Mouse (Mus musculus) bone marrow, adult 2 months (tissue): ENCODE measurements around the gene Gmppb. TPM values are rescaled to one million over a fixed set of nuclear protein-coding genes. Genes with fewer than 3 reads are reported as not detected.

Experiments
- H3K27ac ChIP-seq: fragments of 200-500 bp; 2 replicates; pipeline ENCODE4 v1.5.1; 2012; ENCODE audit warnings: low read depth, mild to moderate bottlenecking, control low read depth, inconsistent platforms, low read length; ENCODE audit not compliant: control insufficient read depth, poor library complexity, insufficient read depth
- H3K4me1 ChIP-seq: fragments of 200-500 bp; 2 replicates; pipeline ENCODE4 v1.6.1; 2011; ENCODE audit warnings: low read length; ENCODE audit not compliant: control insufficient read depth, insufficient read depth
- H3K4me3 ChIP-seq: fragments of 200-500 bp; replicated peaks from 2 replicates; pipeline ENCODE3; 2011; ENCODE audit warnings: mild to moderate bottlenecking, low read depth, low read length, control low read depth; ENCODE audit not compliant: control insufficient read depth
- CTCF ChIP-seq: fragments of 200-500 bp; IDR thresholded peaks from 2 replicates; pipeline ENCODE4 v1.5.1; 2011; ENCODE audit warnings: low read length, control low read depth; ENCODE audit not compliant: control insufficient read depth, insufficient read depth
- POLR2A ChIP-seq: fragments of 200-500 bp; IDR thresholded peaks from 2 replicates; pipeline ENCODE4 v1.6.1; 2011; ENCODE audit warnings: low read depth, mild to moderate bottlenecking, control low read depth, low read length, borderline replicate concordance; ENCODE audit not compliant: control insufficient read depth
- WGBS: fragments of 180-500 bp; shearing (Covaris S2); methylation state at CpG from one replicate; pipeline ENCODE4 v1.1.7; 2018; 5-methylcytosine and 5-hydroxymethylcytosine counted together
- polyA plus RNA-seq: library from polyadenylated mRNA; stranded (reverse); fragments of >200 nt; gene quantifications from 2 replicates; pipeline ENCODE4 v1.2.4, GENCODE M21; 2011; ENCODE audit warnings: low replicate concordance; ENCODE audit not compliant: missing spikeins, insufficient read depth, insufficient read length

The Gmppb gene
- polyA plus RNA-seq, 1 experiment, result 17.9 TPM

DNA sequence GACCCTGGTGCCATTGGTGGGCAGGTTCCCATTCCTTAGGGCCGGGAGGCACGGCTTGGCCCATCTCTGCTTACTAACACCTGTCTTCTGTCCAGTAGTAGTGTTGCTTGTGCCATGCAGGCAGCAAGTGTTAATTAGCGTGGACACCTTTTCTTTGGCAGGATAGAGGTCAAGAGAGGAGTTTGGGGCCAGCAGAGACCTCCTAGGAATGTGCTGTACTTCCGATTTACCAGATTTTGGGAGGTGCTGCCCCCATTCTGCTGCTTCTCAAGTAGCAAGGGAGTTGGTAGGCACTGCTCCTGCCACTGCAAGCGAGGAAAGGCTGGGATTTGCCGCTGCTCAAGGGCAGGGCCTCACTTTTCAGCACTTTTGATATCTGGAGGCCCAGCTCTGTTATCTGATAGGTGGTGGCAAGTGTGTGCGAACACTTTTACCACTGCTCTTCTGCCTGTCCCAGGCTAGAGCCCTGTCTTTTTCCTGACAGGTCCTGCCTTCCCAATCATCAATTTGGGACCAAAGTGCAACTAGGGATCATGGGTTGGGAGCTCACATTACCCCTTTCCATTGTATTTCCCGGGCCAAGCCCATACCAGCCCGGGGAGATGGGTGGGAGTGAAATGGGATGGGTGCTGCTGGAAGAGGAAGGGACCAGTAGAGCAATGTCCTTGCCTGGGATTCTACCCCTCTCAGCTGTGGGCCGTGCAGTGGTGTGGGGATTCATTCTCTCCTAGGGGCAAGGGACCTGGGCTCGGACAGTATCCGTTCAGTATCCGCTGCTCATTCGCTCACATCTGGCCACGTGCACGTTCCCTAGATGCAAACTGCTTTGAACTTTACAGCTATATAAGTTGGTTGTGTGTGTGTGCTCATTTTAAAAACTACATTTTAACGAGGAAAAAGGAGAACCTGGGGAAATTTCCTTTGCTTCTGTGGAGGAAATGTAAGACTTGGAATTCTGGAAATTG, 1.2 kb upstream of the Gmppb start:
- Histone ChIP-seq H3K27ac (peak overlapping the region; percentile 28), H3K4me3 (peak overlapping the region; percentile 60), H3K4me1 (peaks cover 2% of the 10 kb centered on the region; the same call in 1 of the 2 replicates)
- WGBS, result 54% methylated on average over 17 of the region's 17 CpGs
- TF ChIP-seq POLR2A (no peak), CTCF (no peak)

DNA sequence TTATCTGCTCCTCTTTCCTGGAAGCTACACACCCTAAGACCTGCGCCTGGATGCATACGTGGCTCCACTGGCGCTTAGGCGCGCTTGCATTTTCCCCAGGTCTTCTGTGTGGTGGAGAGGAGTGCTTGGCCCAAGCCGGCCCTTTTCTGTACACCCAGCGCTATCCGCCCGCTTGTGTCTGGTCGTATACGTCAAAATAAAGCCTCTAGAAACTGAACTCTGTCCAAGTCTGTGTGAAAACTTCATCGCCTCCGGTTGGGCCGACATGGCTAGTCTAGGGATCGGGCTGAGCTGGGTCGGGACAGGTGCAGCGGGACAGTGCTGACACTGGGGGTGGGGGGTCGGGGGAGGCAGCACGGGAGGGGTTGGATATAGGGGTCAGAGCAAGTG, 481 bp upstream of the Gmppb start:
- Histone ChIP-seq H3K4me3 (peak overlapping the region; percentile 60), H3K4me1 (peaks cover 5% of the 10 kb centered on the region), H3K27ac (peak overlapping the region; percentile 28)
- WGBS, result 2% methylated on average over 19 of the region's 19 CpGs
- no peak for TF ChIP-seq POLR2A

DNA sequence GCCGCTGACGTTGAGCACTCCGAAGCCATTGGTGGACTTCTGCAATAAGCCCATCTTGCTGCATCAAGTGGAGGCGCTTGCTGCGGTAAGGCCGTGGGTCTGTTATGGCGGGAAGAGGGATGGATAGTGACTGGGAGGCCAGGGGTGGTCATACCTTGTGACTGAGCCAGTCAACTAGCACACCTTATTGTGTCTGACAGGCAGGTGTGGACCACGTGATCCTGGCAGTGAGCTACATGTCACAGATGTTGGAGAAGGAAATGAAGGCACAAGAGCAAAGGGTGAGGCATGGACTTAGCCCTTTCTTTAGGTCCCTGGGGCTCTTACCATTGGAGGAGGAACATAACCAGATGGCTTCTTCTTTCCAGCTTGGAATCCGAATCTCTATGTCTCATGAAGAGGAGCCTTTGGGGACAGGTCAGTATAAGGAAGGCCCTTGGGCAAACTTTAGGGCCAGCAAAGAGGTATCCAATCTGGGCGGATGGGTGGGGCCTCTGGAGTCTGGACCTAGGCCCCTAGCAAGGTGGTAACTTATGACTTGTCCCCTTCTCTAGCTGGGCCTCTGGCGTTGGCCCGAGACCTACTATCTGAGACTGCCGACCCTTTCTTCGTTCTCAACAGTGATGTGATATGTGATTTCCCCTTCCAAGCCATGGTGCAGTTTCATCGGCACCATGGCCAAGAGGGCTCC, 664 bp downstream of the Gmppb start:
- Histone ChIP-seq H3K4me1 (peaks cover 5% of the 10 kb centered on the region), H3K27ac (peak overlapping the region; percentile 63), H3K4me3 (peak overlapping the region; percentile 95)
- WGBS, result 38% methylated on average over 15 of the region's 15 CpGs
- TF ChIP-seq POLR2A, result no peak
- no peak for TF ChIP-seq CTCF

DNA sequence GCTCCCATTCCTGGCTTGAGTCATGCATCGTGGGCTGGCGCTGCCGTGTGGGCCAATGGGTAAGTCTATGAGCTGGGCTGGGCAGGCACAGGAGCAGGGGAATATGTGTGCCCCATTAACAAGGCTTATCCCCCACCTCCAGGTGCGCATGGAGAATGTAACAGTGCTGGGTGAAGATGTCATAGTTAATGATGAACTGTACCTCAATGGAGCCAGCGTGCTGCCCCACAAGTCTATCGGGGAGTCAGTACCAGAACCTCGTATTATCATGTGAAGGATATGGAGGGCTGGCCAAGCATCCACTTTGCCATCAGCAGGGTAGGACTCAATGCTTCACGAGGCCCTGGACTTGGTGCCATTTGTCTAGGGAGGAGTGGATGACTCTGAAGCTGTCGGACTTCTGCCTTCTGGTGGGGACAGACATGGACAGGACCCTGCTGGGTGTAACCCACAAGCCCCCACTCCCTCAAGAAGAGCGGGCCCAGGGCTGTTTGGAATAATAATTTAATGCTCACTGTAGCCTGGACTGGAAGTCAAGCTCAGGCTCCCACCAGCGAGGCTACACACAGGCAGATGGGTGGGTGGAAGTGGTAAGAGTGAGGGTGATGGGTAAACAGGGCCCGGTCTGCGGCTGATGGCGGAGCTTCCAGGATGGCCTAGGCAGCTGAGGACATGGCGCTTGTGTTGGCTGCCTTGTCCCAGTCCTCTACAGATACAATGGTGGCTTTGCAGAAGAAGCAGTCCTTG, 2.3 kb downstream of the Gmppb start:
- Histone ChIP-seq H3K27ac (no peak overlapping the region), H3K4me1 (peaks cover 5% of the 10 kb centered on the region), H3K4me3 (no peak overlapping the region)
- 0 out of 2 replicates have a peak, but pooled peaks have one; percentile 11 for TF ChIP-seq POLR2A
- TF ChIP-seq CTCF, result no peak
- 91% methylated on average over 15 of the region's 15 CpGs for WGBS

DNA sequence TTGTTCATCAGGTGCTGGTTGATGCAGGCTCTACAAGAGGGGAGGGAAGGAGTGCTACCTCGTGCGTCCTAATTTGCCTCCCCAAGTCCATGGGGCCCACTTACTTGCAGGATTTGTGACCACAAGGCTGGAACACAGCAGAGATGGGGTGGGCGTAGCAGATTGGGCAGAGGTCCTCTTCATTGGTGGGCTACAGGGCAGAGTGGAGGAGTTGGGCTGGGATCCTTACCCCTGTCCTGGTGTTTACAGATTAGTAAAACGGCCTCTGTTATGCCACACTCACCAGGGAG, 2.8 kb downstream of the Gmppb start:
- Histone ChIP-seq H3K4me1 (peaks cover 5% of the 10 kb centered on the region), H3K4me3 (no peak overlapping the region), H3K27ac (no peak overlapping the region)
- TF ChIP-seq POLR2A (no peak), CTCF (no peak)
- WGBS, result 81% methylated on average over 4 of the region's 4 CpGs

DNA sequence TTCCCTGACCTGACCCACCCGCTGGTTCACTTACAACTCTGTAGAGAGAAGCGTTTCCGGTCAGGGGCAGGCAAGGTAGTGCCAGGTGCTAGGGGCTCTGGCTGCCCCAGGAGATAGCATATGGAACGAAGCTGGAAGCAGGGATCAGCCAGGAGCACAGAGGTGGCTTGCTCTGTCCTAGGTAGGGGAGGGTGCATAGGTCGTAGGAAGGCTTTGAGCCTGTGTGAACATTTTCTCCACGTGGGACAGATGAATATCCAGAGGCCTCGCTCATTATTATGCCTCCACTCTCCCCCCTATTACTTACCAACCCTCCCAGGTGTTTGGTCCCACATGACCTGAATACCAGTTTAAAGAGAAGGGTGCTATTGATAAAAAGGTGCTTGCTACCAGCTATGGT, 3.4 kb downstream of the Gmppb start:
- H3K4me3 ChIP-seq, result no peak overlapping the region
- peaks cover 5% of the 10 kb centered on the region for H3K4me1 ChIP-seq
- no peak overlapping the region for H3K27ac ChIP-seq
- 72% methylated on average over 7 of the region's 7 CpGs for WGBS
- TF ChIP-seq CTCF (no peak), POLR2A (no peak)

DNA sequence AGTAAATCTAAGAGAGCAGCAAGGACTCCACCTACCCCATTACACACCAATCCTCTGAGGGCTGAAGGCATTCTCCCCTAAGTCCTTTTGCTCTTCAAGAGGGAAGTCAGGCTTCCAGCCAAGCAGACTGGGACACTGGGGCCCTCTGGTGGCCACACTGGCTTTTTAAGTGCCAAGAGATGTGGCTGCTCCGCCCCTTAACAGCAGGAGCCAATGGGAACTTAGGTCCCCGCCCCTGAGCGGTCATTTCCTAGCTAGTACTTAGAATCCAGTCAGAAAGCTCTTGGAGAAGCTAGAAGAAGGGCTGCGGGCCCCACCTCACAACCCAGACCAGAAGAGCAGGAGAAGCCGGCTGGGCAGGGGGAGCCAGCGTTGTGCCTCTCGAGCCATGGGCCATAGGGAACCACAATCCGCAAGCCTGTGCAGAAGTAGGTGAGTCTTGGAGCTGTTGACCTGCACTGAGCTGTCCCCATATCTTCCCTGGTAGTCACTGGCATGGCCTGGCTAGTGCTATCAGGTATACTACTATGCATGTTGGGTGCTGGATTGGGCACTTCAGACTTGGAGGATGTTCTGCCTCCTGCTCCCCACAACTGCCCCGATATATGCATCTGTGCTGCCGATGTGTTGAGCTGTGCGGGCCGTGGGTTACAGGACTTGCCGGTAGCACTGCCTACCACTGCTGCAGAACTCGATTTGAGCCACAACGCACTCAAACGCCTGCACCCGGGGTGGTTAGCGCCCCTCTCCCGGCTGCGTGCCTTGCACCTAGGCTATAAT, 4.0 kb downstream of the Gmppb start, which contains the start of gene Amigo3:
TSS of gene Amigo3 (plus strand) at position 275 of the 780 bp plus-strand sequence.
- peak within 1 kb of the TSS; percentile 27 for H3K4me3 ChIP-seq
- H3K4me1 ChIP-seq, result peaks cover 4% of the 10 kb centered on the region
- 50% methylated on average over 20 of the region's 20 CpGs for WGBS
- peak; percentile 92 for TF ChIP-seq CTCF
- TF ChIP-seq POLR2A, result peak; percentile 20; the same call in 1 of the 2 replicates
- H3K27ac ChIP-seq, result no peak within 1 kb of the TSS
